Mouse (Mus musculus): Measurements from ENCODE around the gene Mlxip.

Mlxip gene

DNA sequence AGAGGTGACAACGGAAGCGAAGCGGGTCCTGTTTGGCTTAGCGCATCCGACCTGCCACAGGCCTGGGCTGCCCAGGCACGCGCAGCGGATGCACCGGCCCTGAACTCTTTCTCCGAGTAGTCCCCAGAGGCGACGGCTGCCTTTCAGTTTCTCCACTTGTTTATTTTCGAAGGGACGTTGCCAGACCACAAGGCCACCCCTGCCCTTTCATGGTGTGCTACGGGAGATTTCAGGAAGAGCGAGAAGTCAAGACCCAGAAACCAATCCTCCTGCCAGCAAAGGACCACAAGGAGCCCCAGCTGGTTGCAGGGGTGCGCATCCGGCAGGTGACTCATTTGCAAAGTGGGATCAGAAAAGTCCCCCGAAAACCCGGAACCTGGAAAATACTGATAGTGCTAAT is 12.6 kb upstream of the Mlxip start:
- in situ Hi-C loops (cut with MseI, MboI): no loop called here

DNA sequence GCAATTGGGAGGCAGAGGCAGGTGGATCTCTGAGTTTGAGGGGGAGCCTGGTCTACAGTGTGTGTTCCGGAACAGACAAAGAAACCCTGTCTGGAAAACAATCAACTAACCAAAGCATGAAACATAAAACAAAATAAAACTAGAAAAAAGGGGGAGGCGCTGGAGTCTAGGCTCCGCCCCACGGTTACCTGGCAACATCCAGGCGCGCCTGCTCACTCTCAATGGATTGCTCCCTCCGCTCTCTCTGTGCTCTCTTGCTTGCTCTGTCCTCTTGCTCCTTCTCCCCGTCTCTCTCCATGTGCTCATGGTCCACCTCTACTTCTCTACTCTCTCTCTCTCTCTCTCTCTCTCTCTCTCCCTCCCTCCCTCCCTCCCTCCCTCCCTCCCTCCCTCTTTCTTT is 11.9 kb upstream of the Mlxip start:
- in situ Hi-C loops (cut with MseI, MboI): no loop called here

DNA sequence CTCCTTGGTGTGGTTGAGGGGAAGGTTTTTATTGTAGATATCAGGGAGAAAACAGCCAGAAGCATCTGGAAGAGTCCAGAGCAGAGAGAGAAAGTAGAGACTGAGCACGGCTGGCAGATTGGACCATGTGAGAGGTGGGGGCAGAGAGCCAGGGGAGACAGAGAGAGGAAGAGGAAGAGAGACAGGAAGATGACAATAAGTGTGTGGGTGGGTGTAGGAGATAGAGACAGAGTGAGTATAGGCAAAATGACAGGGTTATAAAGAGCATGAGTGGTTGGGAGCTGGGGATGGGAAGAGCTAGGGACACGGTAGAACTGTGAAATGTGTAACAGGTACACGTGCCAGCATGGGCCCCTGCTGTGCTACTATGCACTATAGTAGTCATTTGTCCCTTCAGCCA is 6.1 kb upstream of the Mlxip start:
- in situ Hi-C loops (cut with MseI, MboI): no loop called here

DNA sequence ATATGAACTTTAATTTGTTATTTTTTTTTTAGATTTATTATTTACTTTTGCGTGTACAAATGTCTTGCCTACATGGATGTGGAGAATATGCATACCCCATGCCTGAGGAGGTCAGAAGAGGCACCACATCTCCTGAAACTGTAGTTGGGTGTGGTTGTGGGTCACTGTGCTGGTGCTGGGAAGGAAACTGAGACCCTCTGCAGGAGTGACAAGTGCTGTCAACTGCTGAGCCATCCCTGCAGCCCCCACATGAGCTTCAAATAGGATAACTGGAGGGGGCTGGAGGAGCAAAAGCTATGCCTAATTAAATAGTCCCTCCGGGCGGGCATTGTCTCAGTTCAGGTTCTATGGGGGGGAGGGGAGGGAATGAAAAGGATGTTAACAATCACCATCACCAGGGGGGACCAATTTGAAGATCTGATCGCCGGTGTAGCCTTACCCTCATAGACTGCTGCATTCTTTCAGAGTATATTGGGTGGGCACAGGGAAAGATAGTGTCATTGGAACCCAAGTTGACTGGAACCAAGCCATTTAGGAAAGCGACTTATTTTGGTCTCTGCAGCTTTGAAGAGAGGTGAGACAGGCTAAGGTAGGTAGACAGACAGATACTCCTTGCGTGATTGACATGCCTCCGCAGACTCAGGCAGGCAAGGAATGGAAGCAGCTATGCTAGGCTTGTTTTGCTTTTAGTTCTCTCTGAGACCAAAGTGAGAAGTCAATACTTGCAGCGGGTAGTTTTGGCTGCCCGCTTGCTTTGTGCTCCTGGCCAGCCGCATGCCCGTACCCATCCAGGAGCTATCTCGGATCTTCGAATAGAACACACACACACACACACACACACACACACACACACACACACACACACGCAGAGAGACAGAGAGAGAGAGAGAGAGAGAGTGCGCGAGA is 3.8 kb upstream of the Mlxip start:
- in situ Hi-C loops (cut with MseI, MboI): no loop called here

DNA sequence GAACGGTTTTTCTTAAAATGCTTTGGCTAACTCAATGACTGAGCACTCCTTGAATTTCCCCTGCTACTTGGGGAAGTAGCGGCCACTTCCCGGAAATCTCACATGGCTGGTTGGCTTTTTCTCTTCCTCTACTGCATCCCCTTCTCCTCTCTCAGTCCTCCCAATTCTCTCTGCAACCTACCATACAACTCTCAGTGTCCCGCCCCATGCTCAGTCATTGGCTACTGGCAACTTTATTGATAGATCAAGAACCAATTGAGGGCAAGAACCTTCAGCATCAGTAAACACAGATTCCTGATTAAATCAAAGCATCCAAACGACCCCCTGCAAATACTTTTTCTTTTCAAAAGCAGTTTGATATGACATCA is 3.2 kb upstream of the Mlxip start:
- in situ Hi-C loops (cut with MseI, MboI): no loop called here

DNA sequence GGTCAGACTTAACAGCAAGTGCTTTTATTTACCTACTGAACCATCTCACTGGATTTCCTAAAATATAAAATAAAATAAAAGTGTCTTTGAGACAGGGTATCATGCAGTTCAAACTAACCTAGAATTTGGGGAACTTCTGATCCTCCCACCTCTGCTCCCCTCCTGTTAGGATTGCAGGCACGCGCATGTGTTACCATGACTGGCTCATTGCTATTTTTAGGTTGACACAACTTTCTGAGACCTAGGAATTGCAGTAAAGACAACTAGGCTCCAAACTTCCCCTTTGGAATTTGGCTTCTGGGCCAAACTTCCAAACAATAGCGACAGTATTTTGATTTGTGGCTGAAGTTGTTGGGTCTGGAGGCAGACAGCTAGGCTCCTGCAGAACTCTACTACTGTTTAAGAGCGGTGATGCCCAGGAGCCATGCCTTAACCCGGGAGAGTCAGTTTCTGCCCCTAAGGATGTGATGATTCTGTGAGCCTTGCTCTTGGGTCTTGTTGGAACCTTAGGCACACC is 754 bp upstream of the Mlxip start:
- in situ Hi-C loops (cut with MseI, MboI): no loop called here

DNA sequence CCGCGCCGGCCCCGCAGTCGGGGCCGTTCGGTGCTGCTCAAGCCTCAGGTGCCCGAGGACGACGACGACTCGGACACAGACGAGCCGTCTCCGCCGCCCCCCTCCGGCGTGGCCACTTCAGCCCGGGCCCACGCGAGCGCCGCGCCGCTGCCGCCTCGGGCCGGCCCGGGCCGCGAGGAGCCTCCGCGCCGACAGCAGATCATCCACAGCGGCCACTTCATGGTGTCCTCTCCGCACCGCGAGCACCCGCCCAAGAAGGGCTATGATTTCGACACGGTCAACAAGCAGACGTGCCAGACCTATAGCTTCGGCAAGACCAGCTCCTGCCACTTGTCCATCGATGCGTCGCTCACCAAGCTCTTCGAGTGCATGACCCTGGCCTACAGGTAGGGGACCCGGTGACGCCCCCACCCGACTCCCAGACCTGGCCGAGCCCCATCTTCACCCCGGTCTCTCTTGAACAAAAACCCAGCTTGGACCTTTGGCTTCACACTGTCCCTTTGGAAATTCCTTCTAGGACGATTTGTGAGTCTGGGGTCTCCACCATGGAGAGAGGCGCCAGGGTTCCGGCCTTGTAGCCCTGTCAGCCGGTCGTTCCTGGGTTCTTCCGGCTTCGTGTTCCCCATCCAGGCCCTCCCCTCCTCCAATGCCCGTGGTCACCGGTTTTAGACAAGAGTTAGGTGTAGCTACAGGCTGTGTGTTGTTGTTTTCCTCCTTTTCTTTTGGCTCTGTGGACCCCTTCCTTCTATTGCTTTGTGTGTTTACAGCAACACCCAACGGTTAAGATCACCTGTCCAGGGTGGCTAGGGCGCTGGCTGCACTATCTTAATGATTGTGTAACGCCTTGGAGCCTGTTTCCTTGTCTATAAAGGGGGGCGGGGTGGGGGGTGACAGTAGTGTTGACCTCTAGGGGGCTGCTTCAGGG is 621 bp downstream of the Mlxip start:
- in situ Hi-C loops (cut with MseI, MboI): no loop called here

DNA sequence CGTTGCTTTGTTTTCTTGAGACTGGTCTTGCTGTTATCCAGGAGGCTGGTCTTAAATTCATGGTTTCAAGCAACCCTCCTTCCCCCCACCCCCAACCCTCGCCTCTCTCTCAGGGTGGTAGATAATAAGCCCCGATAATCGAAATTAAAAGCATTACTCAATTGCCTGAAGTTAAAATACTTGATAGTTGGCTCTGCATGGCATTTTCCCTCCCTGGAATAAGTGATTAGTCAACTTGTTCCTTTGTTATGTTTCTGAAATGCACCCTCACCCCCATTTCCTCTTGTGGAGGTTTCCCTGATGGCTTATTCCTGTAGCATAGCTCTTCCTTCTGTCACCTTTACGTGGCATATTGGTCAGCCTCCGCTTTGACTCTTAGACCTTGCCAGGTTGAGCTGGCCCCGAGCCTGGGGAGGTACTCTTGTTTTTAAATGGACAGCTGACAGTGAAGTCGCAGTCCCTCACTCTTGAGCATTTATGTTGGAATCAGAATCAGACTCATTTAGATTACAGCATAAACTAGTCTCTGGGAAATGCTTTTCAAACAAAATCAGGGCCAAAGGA is 2.4 kb downstream of the Mlxip start:
- in situ Hi-C loops (cut with MseI, MboI): no loop called here

DNA sequence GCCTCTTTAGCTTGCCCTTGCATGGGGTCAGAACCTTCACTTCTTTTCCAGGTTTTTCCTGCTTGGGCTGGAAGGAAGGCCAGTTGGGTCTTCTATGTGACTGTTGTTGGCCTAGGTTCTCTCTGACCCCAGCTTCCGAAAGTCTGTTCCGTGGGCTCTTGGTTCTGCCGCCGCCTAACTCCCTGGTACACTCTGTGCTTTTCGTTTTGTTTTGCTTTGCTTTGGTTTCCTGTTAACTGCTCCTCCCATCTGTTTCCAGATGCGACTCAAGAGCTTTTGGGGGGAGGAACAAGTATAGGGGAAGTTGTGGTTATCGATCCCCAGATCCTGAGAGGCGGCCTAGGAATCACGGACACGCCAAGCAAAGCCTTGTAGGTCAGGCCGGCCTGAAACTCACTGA is 3.2 kb downstream of the Mlxip start:
- in situ Hi-C loops (cut with MseI, MboI): no loop called here

DNA sequence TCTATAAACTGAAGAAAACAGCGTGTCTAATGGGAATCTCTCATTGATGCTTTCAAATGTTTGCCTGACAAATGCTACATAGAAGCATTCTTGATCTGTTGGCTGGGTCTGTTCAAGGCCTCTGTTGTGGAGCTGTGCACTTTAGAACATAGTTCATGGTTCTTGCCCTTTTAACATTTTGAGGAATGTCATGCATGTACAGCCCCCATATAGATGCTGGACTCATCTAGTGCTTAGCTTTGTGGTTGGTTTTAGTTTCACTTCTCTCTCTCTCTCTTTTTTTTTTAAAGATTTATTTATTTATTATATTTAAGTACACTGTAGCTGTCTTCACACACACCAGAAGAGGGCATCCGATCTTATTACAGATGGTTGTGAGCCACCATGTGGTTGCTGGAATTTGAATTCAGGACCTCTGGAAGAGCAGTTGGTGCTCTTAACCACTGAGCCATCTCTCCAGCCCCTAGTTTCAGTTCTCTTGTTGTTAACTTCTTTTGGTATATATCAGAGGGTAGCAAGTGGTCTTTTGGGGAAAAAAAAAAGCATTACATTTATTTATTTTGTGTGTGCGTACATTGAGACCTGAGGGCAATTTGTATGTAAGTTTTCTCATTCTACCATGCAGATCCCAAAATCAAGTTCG is 4.4 kb downstream of the Mlxip start:
- in situ Hi-C loops (cut with MseI, MboI): no loop called here

DNA sequence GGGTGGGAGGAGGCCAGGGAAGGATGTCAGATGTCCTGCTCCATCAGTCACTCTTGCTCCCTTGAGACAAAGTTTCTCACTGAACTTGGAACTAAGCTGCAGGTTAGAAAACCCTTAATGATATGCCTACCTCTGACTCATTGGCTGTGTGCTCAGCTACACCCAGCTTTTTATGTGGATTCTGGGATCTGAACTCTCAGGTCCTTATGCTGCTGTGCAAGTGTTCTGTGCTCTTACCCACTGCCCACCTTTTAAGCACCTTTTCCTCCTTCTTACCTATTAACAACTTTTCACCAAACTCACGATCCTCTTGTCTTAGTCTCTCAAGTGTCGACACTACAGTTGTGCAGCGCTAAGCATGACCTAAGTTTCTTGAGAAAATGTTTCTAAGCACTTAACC is 9.9 kb downstream of the Mlxip start:
- in situ Hi-C loops (cut with MseI, MboI): no loop called here

DNA sequence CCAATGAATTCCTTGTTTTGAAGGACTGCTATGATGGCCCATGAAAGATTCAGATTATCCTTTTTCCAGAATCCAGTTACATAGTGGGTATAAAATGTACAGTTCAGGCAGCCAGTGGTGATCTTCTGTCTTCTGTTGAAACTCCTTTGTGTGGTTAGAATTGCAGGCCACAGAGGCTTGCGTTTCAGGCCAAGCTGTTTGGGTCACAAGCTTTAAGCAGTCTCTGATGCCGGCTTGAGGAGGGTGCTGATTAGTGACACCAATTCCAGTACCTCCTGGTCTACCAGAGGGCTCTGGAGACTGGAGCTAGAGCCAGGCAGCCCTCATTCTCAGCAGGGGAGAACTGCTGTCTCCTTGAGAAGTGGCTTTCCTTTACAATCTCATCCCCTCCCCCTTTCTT is 12.4 kb downstream of the Mlxip start:
- in situ Hi-C loops (cut with MseI, MboI): no loop called here

DNA sequence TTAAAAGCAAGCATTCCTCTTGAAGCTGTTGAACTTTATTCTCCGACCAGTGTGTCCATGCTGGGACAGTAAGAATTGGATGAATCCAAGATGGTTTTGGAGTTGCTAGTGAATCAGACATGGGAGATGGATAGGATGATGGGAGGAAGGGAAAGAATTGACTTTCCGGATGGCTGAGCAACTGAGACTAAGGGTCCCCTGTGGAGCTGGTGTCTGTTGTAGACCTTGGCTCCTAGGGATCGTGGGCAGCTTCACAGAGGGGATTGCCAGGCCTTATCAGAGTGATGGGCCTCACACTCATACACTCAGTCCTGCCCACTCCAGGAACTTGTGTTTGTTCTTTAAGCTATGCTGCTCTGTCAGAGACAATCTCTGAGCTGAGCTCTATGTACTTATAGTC is 13.6 kb downstream of the Mlxip start:
- in situ Hi-C loops (cut with MseI, MboI): no loop called here

DNA sequence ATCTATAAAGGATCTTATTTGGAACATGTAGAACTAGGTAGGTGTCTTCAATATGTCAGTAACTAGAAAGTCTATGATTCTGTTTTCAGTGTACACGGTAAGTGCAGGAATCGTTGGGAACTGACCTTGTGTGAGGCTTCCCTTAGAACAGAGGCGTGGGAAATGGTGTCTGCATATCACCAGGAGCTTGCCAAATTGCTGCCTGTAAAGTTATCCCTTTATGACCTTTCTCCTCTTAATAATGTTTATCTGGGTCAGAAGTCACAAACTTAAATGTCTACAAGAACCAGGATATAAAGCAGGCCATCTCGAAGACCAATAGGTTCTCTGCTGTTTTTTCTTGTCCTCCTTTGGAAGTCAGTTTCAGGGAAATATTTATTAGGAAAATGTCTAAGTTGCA is 17.6 kb downstream of the Mlxip start:
- in situ Hi-C loops (cut with MseI, MboI): no loop called here

DNA sequence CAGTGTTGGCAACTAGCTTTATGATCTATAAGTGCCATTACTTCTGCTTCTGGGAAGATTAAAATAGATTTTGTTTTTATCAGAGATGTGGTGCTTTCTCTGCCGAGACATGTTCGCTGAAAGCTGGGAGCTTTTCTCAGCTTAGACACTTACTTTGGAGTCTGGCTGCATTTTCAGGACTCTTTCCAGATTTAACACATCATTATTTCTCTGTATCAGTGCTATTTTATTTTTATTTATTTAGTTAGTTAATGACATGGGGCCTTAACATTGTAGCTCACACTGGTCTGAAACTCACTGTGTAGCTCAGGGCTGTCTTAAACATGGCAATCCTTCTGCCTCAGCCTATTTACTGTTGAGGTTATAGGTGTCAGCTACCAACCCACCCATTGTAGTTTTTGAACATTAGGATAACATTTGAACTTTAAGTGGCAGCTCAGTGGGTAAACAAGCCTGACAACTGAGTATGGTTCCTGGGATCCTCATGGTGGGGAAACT is 19.3 kb downstream of the Mlxip start:
- in situ Hi-C loops (cut with MseI, MboI): no loop called here

DNA sequence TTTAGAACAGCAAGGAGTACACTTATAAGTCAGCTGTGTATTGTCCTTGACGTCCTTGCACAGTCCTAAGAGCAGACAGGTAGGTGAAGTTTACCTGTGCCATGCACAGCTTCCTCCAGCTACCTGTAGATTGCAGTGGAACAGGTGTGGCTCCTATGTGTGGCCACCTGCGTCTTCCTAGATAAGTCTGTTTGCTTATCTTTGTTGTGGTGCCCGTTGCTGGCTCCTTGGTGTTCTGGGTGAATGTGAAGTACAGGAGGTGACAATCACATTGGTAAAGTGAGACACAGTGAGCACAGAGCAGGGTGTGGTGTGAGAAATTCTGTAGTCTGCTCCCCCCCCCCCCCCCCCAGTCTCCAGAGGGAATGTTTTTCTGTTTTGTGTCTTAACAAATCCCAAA is 21.6 kb downstream of the Mlxip start:
- in situ Hi-C loops (cut with MseI, MboI): no loop called here

DNA sequence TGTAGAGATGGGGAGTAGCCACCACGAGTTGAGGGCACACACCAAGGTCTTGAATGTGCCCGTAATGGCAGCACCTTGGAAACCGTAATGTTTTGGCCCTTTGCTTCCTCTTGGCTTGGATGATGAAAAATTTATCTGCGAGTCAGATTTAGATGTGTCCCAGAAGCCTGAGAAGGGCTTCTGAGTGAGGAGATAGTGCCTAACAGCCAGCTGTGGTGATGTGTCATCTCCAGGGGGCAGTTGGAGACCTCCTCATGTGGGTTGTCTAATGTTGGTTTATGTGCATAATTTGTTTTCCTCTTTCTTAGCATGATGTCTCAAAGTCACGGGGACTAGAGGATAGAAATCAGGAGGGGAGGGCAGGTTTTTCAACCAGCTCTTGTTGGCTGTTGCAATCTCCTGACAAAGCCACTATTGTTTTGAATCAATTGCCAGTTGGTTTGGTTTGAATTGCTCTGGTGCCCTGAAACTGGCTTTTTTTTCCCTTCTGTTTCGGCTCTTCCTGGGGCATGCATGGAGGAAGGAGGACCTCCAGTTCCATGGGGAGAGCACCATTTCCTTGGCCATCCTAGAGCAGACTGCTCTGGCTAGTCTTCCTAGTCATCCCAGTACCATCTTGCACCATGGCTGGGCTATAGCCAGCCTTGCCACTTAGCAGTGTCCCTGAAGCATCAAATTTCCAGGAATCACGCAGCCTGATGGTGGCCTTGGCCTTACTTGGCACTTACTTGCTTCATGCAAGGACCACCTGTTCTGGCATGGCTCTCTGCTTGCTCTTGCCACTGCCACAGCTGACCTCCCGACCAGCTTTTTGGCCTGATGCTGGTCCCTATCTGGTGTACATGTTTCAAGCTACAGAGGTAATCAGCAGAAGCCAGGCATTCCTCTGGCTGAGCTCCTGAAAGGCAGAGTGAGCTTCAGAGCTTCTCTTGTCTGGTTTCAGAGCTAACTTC is 22.2 kb downstream of the Mlxip start:
- in situ Hi-C loops (cut with MseI, MboI): no loop called here

DNA sequence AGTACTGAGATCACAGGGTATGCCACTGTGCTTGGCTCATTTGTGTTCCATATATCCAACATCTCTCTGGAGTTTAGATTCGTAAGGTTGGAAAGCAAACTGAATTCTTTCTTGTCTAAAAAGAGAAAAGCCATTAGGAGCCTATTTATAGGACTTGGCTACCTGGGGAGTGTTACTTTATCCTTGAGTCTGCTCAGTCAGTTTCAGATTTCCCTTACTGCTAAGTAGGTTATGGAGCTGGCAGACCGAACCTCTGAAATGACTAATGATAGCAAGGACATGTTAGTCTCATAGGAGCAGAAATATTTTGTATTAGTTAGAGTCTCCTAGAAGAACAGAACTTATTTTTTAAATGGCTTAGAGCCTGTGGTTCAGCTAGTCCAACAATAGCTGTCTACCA is 29.3 kb downstream of the Mlxip start:
- in situ Hi-C loops (cut with MseI, MboI): no loop called here

DNA sequence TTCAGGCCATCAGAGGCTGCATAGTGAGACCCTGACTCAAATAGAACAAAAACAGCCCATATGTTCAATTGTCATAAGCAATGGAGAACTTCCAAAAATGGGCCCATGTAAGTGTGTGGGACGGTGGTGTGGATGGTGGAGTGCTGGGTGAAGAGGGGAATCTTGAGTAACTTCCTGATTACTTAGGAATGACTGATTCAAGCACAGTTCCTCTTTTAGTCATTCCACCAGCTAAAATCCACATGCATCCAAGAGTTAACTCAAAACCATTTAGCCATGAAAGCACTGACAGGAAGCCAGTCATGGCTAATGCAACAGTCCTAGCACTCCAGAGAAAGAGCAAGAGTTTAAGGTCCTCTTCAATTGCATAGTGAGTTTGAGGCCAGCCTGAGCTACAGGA is 33.0 kb downstream of the Mlxip start:
- in situ Hi-C loops (cut with MseI, MboI): no loop called here

Measured in mouse trophoblast stem cell (cell line).